ENCODE assay signal across 7 mouse cellular contexts in the genomic region with DNA sequence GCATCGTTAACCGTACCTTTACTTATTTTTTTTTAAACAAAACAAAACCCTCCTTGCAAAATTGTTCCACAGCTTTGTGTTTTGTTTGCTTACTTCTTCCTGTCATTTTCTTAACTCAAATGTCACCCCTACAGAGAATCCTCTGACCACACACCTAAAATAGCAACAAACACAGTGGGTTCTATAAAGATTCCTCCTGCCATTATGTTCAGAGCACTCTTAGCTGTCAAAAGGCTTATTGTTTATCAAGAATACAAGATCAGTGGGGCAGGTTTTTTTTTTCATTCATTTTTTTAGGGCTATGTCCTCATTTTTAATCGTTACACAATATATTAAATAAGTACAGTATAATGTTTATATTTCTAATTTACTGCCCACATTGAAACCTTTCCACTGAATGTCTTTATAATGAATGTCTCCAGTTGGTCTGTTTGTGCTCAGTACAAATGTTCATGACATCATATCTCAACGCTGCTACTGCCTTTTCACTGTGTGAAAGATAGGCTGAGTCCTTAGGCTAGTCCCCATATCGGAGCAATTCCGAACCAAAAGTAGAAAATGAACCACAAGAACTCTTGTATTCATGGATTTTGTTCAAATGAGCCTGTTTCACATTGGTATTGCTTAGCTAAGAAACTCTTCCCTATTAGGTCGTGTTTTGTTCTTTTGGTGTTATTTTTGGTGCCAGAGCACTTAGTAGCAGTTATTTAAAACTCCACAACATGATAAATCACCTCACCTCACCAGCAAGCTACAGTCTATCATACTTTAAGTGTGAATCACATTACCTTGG. TPM values are rescaled to one million over a fixed set of nuclear protein-coding genes. Genes with fewer than 3 reads are reported as not detected.
DNase-seq lines count a peak whose midpoint lies in the region; ATAC-seq and TF ChIP-seq lines count a peak whose summit lies in the region.

No protein-coding gene starts in this region.

- no peaks in the 10 kb centered on the region for H3K9me3 ChIP-seq in neural tube, embryonic 11.5 days (ENCODE audit: control insufficient read depth, low read length)
- H3K9me3 ChIP-seq in embryonic facial prominence, embryonic 13.5 days, result no peaks in the 10 kb centered on the region
- H3K9me3 ChIP-seq in limb, embryonic 14.5 days (ENCODE audit: control insufficient read depth, low read length), result no peaks in the 10 kb centered on the region
- H3K9me3 ChIP-seq in stomach, postnatal 0 days (ENCODE audit: control insufficient read depth, low read length), result no peaks in the 10 kb centered on the region

- H3K9ac ChIP-seq in neural tube, embryonic 11.5 days (ENCODE audit: low read length), result peak overlapping the region; percentile 81
- H3K9ac ChIP-seq in embryonic facial prominence, embryonic 13.5 days, result peak overlapping the region; percentile 95
- peak overlapping the region; percentile 93 for H3K9ac ChIP-seq in limb, embryonic 14.5 days (ENCODE audit: low read depth, low read length, severe bottlenecking)
- H3K9ac ChIP-seq in stomach, postnatal 0 days (ENCODE audit: low read length), result peak overlapping the region; percentile 97

- no peak for DNase-seq in neural tube, embryonic 11.5 days (ENCODE audit: low spot score)
- DNase-seq in neural tube, embryonic 10.5 days (ENCODE audit: extremely low spot score, low spot score), result no peak
- no peak for DNase-seq in limb, embryonic 14.5 days (ENCODE audit: low spot score)
- DNase-seq in stomach, postnatal 0 days (ENCODE audit: low spot score), result no peak
- DNase-seq in kidney, adult 8-10 months, result no peak
- DNase-seq in adrenal gland, postnatal 14 days, result no peak

- TF ChIP-seq EP300 in stomach, postnatal 0 days (optimal IDR thresholded peaks at IDR 0.05), result no peak

- 61% methylated on average over 7 of the region's 7 CpGs for WGBS in neural tube, embryonic 11.5 days
- 53% methylated on average over 7 of the region's 7 CpGs for WGBS in embryonic facial prominence, embryonic 13.5 days
- WGBS in limb, embryonic 14.5 days, result 43% methylated on average over 7 of the region's 7 CpGs
- WGBS in stomach, postnatal 0 days, result 24% methylated on average over 7 of the region's 7 CpGs

- no peaks in the 10 kb centered on the region for H3K27me3 ChIP-seq in neural tube, embryonic 11.5 days (ENCODE audit: control insufficient read depth, insufficient read depth, low read length)
- no peaks in the 10 kb centered on the region for H3K27me3 ChIP-seq in embryonic facial prominence, embryonic 13.5 days
- no peaks in the 10 kb centered on the region for H3K27me3 ChIP-seq in limb, embryonic 14.5 days (ENCODE audit: control insufficient read depth, insufficient read depth, low read length)
- H3K27me3 ChIP-seq in stomach, postnatal 0 days (ENCODE audit: control insufficient read depth, insufficient read depth, low read length), result no peaks in the 10 kb centered on the region

- TF ChIP-seq POLR2A in limb, embryonic 14.5 days (IDR thresholded peaks at IDR 0.05; ENCODE audit: borderline replicate concordance, extremely low read depth, insufficient read depth, insufficient read length), result no peak

- H3K4me1 ChIP-seq in neural tube, embryonic 11.5 days (ENCODE audit: control insufficient read depth, insufficient read depth, low read length), result peaks cover 6% of the 10 kb centered on the region; the same call in 1 of the 2 replicates
- H3K4me1 ChIP-seq in embryonic facial prominence, embryonic 13.5 days, result peaks cover 5% of the 10 kb centered on the region
- H3K4me1 ChIP-seq in limb, embryonic 14.5 days (ENCODE audit: control insufficient read depth, insufficient read depth, low read length), result peaks cover 13% of the 10 kb centered on the region
- H3K4me1 ChIP-seq in stomach, postnatal 0 days (replicated peaks; ENCODE audit: control insufficient read depth, insufficient read depth), result no peaks in the 10 kb centered on the region

- ATAC-seq in neural tube, embryonic 11.5 days (ENCODE audit: insufficient read depth, low FRiP score, low TSS enrichment), result no peak
- ATAC-seq in embryonic facial prominence, embryonic 13.5 days (ENCODE audit: insufficient number of reproducible peaks, insufficient read depth, low FRiP score, low TSS enrichment, low read depth), result no peak
- ATAC-seq in limb, embryonic 14.5 days (ENCODE audit: low FRiP score, low read depth), result no peak
- ATAC-seq in stomach, postnatal 0 days (ENCODE audit: low FRiP score, low TSS enrichment), result no peak

- TF ChIP-seq CTCF in stomach, postnatal 0 days (IDR thresholded peaks at IDR 0.05; ENCODE audit: low read depth), result no peak

- H3K4me3 ChIP-seq in neural tube, embryonic 11.5 days (ENCODE audit: low read depth, low read length), result peak overlapping the region; percentile 81
- H3K4me3 ChIP-seq in embryonic facial prominence, embryonic 13.5 days, result peak overlapping the region; percentile 94
- H3K4me3 ChIP-seq in limb, embryonic 14.5 days (replicated peaks; ENCODE audit: low read length), result peak overlapping the region; percentile 89
- H3K4me3 ChIP-seq in stomach, postnatal 0 days (ENCODE audit: low read depth, low read length), result peak overlapping the region; percentile 98

- no peaks in the 10 kb centered on the region for H3K36me3 ChIP-seq in neural tube, embryonic 11.5 days (ENCODE audit: control insufficient read depth, insufficient read depth, low read length)
- no peaks in the 10 kb centered on the region for H3K36me3 ChIP-seq in embryonic facial prominence, embryonic 13.5 days
- H3K36me3 ChIP-seq in limb, embryonic 14.5 days (ENCODE audit: control insufficient read depth, insufficient read depth, low read length), result no peaks in the 10 kb centered on the region
- no peaks in the 10 kb centered on the region for H3K36me3 ChIP-seq in stomach, postnatal 0 days (ENCODE audit: control insufficient read depth, insufficient read depth, low read length)

- peak overlapping the region; percentile 51 for H3K4me2 ChIP-seq in neural tube, embryonic 11.5 days (ENCODE audit: low read depth)
- peak overlapping the region; percentile 68 for H3K4me2 ChIP-seq in embryonic facial prominence, embryonic 13.5 days
- H3K4me2 ChIP-seq in limb, embryonic 14.5 days (replicated peaks; ENCODE audit: low read depth, low read length, severe bottlenecking), result peak overlapping the region; percentile 80
- H3K4me2 ChIP-seq in stomach, postnatal 0 days (replicated peaks; ENCODE audit: low read depth), result peak overlapping the region; percentile 77

- H3K27ac ChIP-seq in neural tube, embryonic 11.5 days (ENCODE audit: low read depth, low read length), result peak overlapping the region; percentile 97
- H3K27ac ChIP-seq in embryonic facial prominence, embryonic 13.5 days, result peak overlapping the region; percentile 100
- peak overlapping the region; percentile 100 for H3K27ac ChIP-seq in limb, embryonic 14.5 days (replicated peaks; ENCODE audit: low read depth, low read length)
- peak overlapping the region; percentile 100 for H3K27ac ChIP-seq in stomach, postnatal 0 days (replicated peaks)

RNA-seq across cellular contexts. Expression of gene Lnpep, which starts 1.2 kb away (rescaled TPM):
- polyA plus RNA-seq in neural tube, embryonic 11.5 days (2014; fragmentation: Nextera tagmentation; extraction: Ambion mirVana), result 4.9 and 6.8 TPM in 2 replicates
- polyA plus RNA-seq in embryonic facial prominence, embryonic 13.5 days (2015; fragmentation: Nextera tagmentation; extraction: Ambion mirVana), result 11.5 and 13.3 TPM in 2 replicates
- polyA plus RNA-seq in limb, embryonic 14.5 days (2012; rRNA removed), result 14.0 and 15.1 TPM in 2 replicates
- polyA plus RNA-seq in limb, embryonic 14.5 days (2014; fragmentation: Nextera tagmentation; extraction: Ambion mirVana), result 10.5 and 11.8 TPM in 2 replicates
- polyA plus RNA-seq in stomach, postnatal 0 days (2015; fragmentation: Nextera tagmentation; extraction: Ambion mirVana), result 4.8 and 5.0 TPM in 2 replicates
- 120 and 123 TPM in 2 replicates for total RNA-seq in adrenal gland, postnatal 14 days (2021)
